Mouse (Mus musculus) forebrain, embryonic 13.5 days (tissue): ENCODE measurements around the gene Arhgap33. TPM values are rescaled to one million over a fixed set of nuclear protein-coding genes. Genes with fewer than 3 reads are reported as not detected.
"Not testable (repeated sequence)": the region's sequence is repeated elsewhere in the genome, so short reads cannot be mapped to it uniquely, and the experiment has no call there.

Experiments used
- ATAC-seq: fragments of 200-750 bp; cut with Nextera tagmentation; 2 replicates; pipeline ENCODE4 v1.8.0; 2017
- H3K27ac ChIP-seq: fragments of 300-500 bp; sonication (generic); 2 replicates; pipeline ENCODE4 v1.5.1; 2015; ENCODE audit warnings: inconsistent platforms, mild to moderate bottlenecking, moderate library complexity
- H3K27me3 ChIP-seq: fragments of 300-500 bp; sonication (generic); 2 replicates; pipeline ENCODE4 v1.6.1; 2015; ENCODE audit warnings: mild to moderate bottlenecking, inconsistent platforms
- H3K36me3 ChIP-seq: fragments of 300-500 bp; sonication (generic); 2 replicates; pipeline ENCODE4 v1.6.1; 2015; ENCODE audit warnings: mild to moderate bottlenecking, inconsistent platforms; ENCODE audit not compliant: poor library complexity, severe bottlenecking
- H3K4me1 ChIP-seq: fragments of 300-500 bp; sonication (generic); 2 replicates; pipeline ENCODE4 v1.6.1; 2015; ENCODE audit warnings: inconsistent platforms
- H3K4me2 ChIP-seq: fragments of 300-500 bp; sonication (generic); 2 replicates; pipeline ENCODE4 v1.6.1; 2015; ENCODE audit warnings: inconsistent platforms, mild to moderate bottlenecking, moderate library complexity
- H3K4me3 ChIP-seq: fragments of 300-500 bp; sonication (generic); 2 replicates; pipeline ENCODE4 v1.5.1; 2015; ENCODE audit warnings: mild to moderate bottlenecking, inconsistent platforms
- H3K9ac ChIP-seq: fragments of 300-500 bp; sonication (generic); 2 replicates; pipeline ENCODE4 v1.6.1; 2015; ENCODE audit warnings: mild to moderate bottlenecking, inconsistent platforms
- H3K9me3 ChIP-seq: fragments of 300-500 bp; sonication (generic); replicated peaks from 2 replicates; pipeline ENCODE4 v1.6.1; 2016; ENCODE audit warnings: inconsistent platforms
- whole genome bisulfite sequencing: fragments of 180-500 bp; shearing (Covaris S2); methylation state at CpG from one replicate; pipeline ENCODE4 v1.1.7; 2015; 5-methylcytosine and 5-hydroxymethylcytosine counted together
- polyA plus RNA-seq: library from polyadenylated mRNA; unstranded; fragments of >200 nt; fragmentation: Nextera tagmentation; extraction: Ambion mirVana; gene quantifications from 2 replicates; pipeline ENCODE4 v1.2.1, GENCODE M21; 2015

Arhgap33 gene
- polyA plus RNA-seq, 1 experiment from 2014 or later, result 80.6 TPM

GRCm38 (mm10) chr7:30522871-30523270 lies 12.0 kb downstream of the Arhgap33 start:
- H3K27me3 ChIP-seq, result no peaks in the 10 kb centered on the region
- ATAC-seq, result no peak
- peaks cover 61% of the 10 kb centered on the region for H3K36me3 ChIP-seq
- no peak overlapping the region for H3K4me3 ChIP-seq
- H3K4me1 ChIP-seq, result peaks cover 24% of the 10 kb centered on the region
- no peak overlapping the region for H3K4me2 ChIP-seq
- H3K9ac ChIP-seq, result no peak overlapping the region
- WGBS, result 81% methylated on average over 10 of the region's 10 CpGs
- H3K9me3 ChIP-seq, result no peaks in the 10 kb centered on the region
- no peak overlapping the region; the same call in 1 of the 2 replicates for H3K27ac ChIP-seq

- H3K27ac ChIP-seq, result peak overlapping the region; percentile 44; the same call in 1 of the 2 replicates
- ATAC-seq, result peak; percentile 7; the same call in 1 of the 2 replicates
Observed at GRCm38 (mm10) chr7:30520856-30521255, 14.0 kb downstream of the Arhgap33 start.

GRCm38 (mm10) chr7:30520396-30520795 lies 14.5 kb downstream of the Arhgap33 start:
- H3K9ac ChIP-seq, result peak overlapping the region; percentile 14
- H3K4me1 ChIP-seq, result 0 out of 2 replicates have a peak, but pooled peaks cover 13% of the 10 kb centered on the region
- H3K27me3 ChIP-seq, result no peaks in the 10 kb centered on the region
- 64% methylated on average over 4 of the region's 4 CpGs for WGBS
- peaks cover 36% of the 10 kb centered on the region for H3K36me3 ChIP-seq
- H3K27ac ChIP-seq, result no peak overlapping the region
- no peak overlapping the region for H3K4me2 ChIP-seq
- no peak overlapping the region for H3K4me3 ChIP-seq
- no peaks in the 10 kb centered on the region for H3K9me3 ChIP-seq
- ATAC-seq, result peak; percentile 26

More at GRCm38 (mm10) chr7:30520856-30521255, 14.0 kb downstream of the Arhgap33 start:
- no peaks in the 10 kb centered on the region for H3K9me3 ChIP-seq
- no peak overlapping the region for H3K9ac ChIP-seq
- peaks cover 41% of the 10 kb centered on the region for H3K36me3 ChIP-seq
- H3K4me1 ChIP-seq, result peaks cover 13% of the 10 kb centered on the region; the same call in 1 of the 2 replicates
- no peak overlapping the region for H3K4me3 ChIP-seq
- no peaks in the 10 kb centered on the region for H3K27me3 ChIP-seq
- WGBS, result 76% methylated on average over 5 of the region's 5 CpGs
- no peak overlapping the region for H3K4me2 ChIP-seq

GRCm38 (mm10) chr7:30518325-30518724 lies 16.5 kb downstream of the Arhgap33 start:
- Histone ChIP-seq H3K27ac (no peak overlapping the region), H3K4me2 (no peak overlapping the region), H3K9ac (no peak overlapping the region), H3K4me3 (no peak overlapping the region), H3K27me3 (no peaks in the 10 kb centered on the region), H3K36me3 (peaks cover 15% of the 10 kb centered on the region), H3K4me1 (0 out of 2 replicates have a peak, but pooled peaks cover 13% of the 10 kb centered on the region), H3K9me3 (no peaks in the 10 kb centered on the region)
- WGBS, result 46% methylated on average over 8 of the region's 8 CpGs
- ATAC-seq, result no peak

DNA sequence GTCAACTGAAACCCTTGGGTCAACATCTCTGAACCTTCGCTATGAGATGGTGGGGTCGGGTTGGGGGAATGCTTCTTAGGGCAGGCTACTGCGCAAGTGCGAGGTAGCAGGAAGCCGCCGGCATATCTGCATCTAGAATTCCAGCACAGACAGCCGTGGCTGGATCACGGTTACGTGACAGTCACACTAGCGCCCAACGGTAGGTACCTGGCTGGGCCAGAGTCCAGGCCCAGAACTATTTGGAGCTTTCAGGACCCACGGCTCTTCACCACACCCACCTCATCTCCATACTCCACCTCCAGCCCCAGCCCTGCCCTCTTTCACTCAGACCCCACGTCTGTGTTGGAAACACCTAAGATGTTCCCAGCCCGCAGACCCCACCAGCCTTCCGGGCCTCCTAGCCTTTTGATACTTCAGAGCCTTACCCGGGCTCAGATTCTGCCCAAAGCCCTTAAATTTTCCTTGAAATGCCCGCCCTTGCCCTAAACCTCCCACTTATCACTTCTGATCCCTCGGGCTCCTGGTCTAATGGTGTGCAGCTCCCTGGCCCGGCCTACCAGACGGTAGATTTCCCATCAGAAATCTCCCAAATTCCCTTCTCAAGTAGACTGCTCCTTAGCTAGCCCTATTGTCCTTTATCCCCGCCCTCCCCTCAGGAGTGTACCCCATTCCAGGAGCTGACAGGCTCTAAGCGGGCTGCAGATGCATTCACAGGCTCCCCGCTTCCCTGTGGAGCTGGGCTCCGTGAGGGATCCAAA lies 19.7 kb downstream of the Arhgap33 start:
- Histone ChIP-seq H3K9me3 (no peaks in the 10 kb centered on the region), H3K4me3 (no peak overlapping the region), H3K9ac (no peak overlapping the region), H3K27ac (no peak overlapping the region), H3K4me1 (0 out of 2 replicates have a peak, but pooled peaks cover under 1% of the 10 kb centered on the region), H3K27me3 (no peaks in the 10 kb centered on the region), H3K4me2 (no peak overlapping the region), H3K36me3 (no peaks in the 10 kb centered on the region)
- no peak for ATAC-seq
- WGBS, result 56% methylated on average over 24 of the region's 24 CpGs

- Histone ChIP-seq H3K4me3 (no peak overlapping the region), H3K9ac (no peak overlapping the region), H3K27ac (no peak overlapping the region), H3K27me3 (no peaks in the 10 kb centered on the region), H3K4me1 (no peaks in the 10 kb centered on the region), H3K36me3 (no peaks in the 10 kb centered on the region), H3K4me2 (no peak overlapping the region), H3K9me3 (no peaks in the 10 kb centered on the region)
- 77% methylated on average over 4 of the region's 4 CpGs for WGBS
- ATAC-seq, result no peak
Observed at GRCm38 (mm10) chr7:30508061-30508460, 26.8 kb downstream of the Arhgap33 start.

DNA sequence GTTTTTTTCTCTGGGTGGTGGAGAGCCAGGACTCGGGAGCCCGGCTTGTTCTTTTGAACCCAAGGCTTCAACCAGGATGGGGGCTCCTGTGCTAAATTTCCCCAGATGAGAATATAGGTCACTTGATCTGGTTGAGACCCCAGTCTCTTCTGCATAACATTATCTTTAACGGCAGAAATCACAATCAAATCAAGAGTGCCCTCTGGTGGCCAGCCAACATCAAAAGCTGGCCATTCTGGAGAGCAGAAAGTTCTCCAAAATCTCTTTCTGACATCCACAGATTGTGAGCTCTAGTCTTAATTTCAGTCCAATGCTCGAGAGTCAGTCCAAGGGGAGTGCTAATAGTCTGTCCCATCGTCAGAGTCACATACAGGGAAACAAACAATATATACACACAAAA lies 33.7 kb downstream of the Arhgap33 start:
- H3K4me1 ChIP-seq, H3K27me3 ChIP-seq, H3K36me3 ChIP-seq, ATAC-seq, H3K4me3 ChIP-seq, H3K9me3 ChIP-seq, H3K9ac ChIP-seq, H3K27ac ChIP-seq, H3K4me2 ChIP-seq: not testable (repeated sequence)
- 69% methylated on average over 5 of the region's 5 CpGs for WGBS

DNA sequence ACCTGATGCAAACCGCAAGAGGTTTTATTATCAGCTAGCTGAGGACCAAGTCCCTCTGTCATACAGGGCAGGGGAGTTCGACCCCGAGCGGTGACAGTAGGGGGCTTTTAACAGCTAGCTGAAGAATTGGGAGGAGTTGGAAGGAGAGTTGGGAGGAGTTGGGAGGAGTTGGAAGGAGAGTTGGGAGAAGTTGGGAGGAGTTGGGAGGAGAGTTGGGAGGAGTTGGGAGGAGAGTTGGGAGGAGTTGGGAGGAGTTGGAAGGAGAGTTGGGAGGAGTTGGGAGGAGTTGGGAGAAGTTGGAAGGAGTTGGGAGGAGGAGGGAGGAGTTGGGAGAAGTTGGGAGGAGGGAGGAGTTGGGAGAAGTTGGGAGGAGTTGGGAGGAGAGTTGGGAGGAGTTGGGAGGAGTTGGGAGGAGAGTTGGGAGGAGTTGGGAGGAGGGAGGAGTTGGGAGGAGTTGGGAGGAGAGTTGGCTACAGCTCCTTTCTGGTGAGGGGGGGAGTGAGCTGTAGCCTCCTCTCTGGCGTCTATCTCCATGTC lies 39.3 kb downstream of the Arhgap33 start:
- H3K4me2 ChIP-seq, H3K4me3 ChIP-seq, H3K27me3 ChIP-seq, ATAC-seq, H3K36me3 ChIP-seq, H3K4me1 ChIP-seq, H3K27ac ChIP-seq, H3K9me3 ChIP-seq, H3K9ac ChIP-seq: not testable (repeated sequence)
- WGBS, result 59% methylated on average over 5 of the region's 5 CpGs

DNA sequence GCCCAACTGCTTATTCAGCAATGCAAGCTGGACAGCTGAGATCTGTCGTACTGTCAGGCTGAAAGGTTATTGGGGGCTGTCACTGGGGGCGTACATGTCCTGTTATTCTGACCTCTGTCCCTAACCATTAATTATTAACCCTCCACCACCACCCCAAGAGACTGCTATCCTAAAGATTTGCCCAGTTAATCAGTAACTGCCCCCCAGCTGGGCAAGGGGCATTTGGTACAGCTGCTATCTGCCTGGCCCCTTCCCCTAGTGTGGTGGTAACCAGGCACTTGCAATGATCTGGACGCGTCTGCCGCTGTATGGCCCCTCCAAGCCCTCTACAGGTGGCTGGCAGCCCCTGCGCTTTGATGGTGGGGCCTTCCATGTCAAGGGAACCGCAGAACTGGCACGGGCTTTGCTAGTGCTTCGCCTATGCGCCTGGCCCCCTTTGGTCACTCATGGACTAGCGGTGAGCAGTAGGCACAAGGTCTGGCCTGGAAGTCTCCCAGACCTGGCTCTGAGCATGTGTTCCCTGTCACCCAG lies 41.4 kb downstream of the Arhgap33 start, which contains the start of gene Prodh2:
TSS of gene Prodh2 (plus strand) at position 222 of the 531 bp plus-strand sequence.
- no peaks in the 10 kb centered on the region for H3K9me3 ChIP-seq
- no peak within 1 kb of the TSS for H3K4me2 ChIP-seq
- no peaks in the 10 kb centered on the region for H3K36me3 ChIP-seq
- no peak within 1 kb of the TSS for H3K4me3 ChIP-seq
- no peak within 1 kb of the TSS for H3K9ac ChIP-seq
- no peaks in the 10 kb centered on the region for H3K4me1 ChIP-seq
- ATAC-seq, result no peak
- peaks cover 6% of the 10 kb centered on the region; the same call in 1 of the 2 replicates for H3K27me3 ChIP-seq
- 55% methylated on average over 11 of the region's 11 CpGs for WGBS
- H3K27ac ChIP-seq, result no peak within 1 kb of the TSS

DNA sequence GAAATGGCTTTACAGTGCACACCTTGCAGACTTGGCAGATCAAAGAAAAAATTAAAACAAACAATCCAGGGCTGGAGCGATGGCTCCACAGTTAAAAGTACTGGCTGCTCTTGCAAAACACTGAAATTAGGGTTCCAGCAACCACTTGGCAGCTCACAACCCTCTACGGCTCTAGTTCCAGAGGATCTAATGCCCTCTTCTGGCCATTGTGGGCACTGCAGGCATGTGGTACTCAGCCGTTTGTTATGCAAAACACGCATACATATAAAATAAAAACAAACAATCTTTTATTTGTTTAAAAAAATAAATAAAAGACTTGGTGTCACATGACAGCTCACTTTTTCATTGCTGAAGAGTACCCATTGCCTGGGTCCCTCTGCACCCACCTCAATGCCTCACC lies 42.1 kb downstream of the Arhgap33 start:
- Histone ChIP-seq H3K9ac (no peak overlapping the region), H3K4me1 (no peaks in the 10 kb centered on the region), H3K4me2 (no peak overlapping the region), H3K27ac (no peak overlapping the region), H3K36me3 (no peaks in the 10 kb centered on the region), H3K9me3 (no peaks in the 10 kb centered on the region), H3K27me3 (peaks cover 6% of the 10 kb centered on the region; the same call in 1 of the 2 replicates), H3K4me3 (no peak overlapping the region)
- ATAC-seq, result peak; percentile 50; the same call in 1 of the 2 replicates
- WGBS, result 19% methylated on average over 4 of the region's 4 CpGs

DNA sequence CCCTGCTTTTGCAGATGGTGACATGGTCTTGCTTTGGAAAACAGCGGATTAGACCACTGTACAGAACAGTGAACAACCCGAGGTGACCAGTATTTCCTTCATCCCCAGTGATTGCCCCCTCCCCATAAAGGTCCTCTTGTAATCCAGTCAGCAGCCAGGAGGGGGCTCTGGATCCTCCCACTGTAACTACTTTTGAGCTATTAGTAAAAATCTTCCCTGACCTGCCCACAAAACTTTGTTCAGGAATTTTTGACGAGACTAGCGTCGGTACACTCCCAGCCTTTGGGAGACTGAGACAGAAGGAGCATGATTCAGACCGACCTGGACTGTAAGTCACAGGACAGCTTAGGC lies 43.9 kb downstream of the Arhgap33 start:
- no peaks in the 10 kb centered on the region for H3K36me3 ChIP-seq
- ATAC-seq, result no peak
- no peaks in the 10 kb centered on the region for H3K9me3 ChIP-seq
- H3K4me2 ChIP-seq, result no peak overlapping the region
- H3K4me1 ChIP-seq, result no peaks in the 10 kb centered on the region
- H3K4me3 ChIP-seq, result no peak overlapping the region
- H3K27me3 ChIP-seq, result peaks cover 6% of the 10 kb centered on the region; the same call in 1 of the 2 replicates
- no peak overlapping the region for H3K27ac ChIP-seq
- H3K9ac ChIP-seq, result no peak overlapping the region
- 18% methylated on average over 6 of the region's 6 CpGs for WGBS

GRCm38 (mm10) chr7:30490251-30490956 lies 44.5 kb downstream of the Arhgap33 start:
- WGBS, result 37% methylated on average over 16 of the region's 16 CpGs
- no peaks in the 10 kb centered on the region for H3K4me1 ChIP-seq
- H3K36me3 ChIP-seq, result no peaks in the 10 kb centered on the region
- no peak for ATAC-seq
- no peaks in the 10 kb centered on the region for H3K9me3 ChIP-seq
- no peak overlapping the region for H3K27ac ChIP-seq
- no peak overlapping the region for H3K4me3 ChIP-seq
- peaks cover 6% of the 10 kb centered on the region; the same call in 1 of the 2 replicates for H3K27me3 ChIP-seq
- H3K4me2 ChIP-seq, result no peak overlapping the region
- H3K9ac ChIP-seq, result no peak overlapping the region
